Mouse (Mus musculus): ENCODE measurements around the gene Ttc5.

GRCm38 (mm10) chr14:50740334-50740733, 45.0 kb downstream of the Ttc5 start:
- TF ChIP-seq CTCF (IDR thresholded peaks at IDR 0.05; ENCODE audit: low read depth) = no peak
- no peak for TF ChIP-seq EP300 (IDR thresholded peaks at IDR 0.05; ENCODE audit: low read depth)
